Mouse (Mus musculus) midbrain, embryonic 14.5 days (tissue): ENCODE results near the gene Grid1. TPM values are rescaled to one million over a fixed set of nuclear protein-coding genes. Genes with fewer than 3 reads are reported as not detected.
A peak's percentile ranks its signal among the peaks of the same experiment; 100 is the strongest.

Source experiments
- ATAC-seq: fragments of 200-750 bp; cut with Nextera tagmentation; 2 replicates; pipeline ENCODE4 v1.8.0; 2017; ENCODE audit warnings: moderate number of reproducible peaks, moderate library complexity; ENCODE audit not compliant: low FRiP score, low TSS enrichment
- DNase-seq: peaks from one replicate; pipeline ENCODE4 v3.0.0-alpha.2; 2015
- H3K27ac ChIP-seq: fragments of 300-500 bp; sonication (generic); replicated peaks from 2 replicates; pipeline ENCODE4 v1.5.1; 2014; ENCODE audit warnings: mild to moderate bottlenecking, low read depth, low read length, moderate library complexity
- H3K27me3 ChIP-seq: fragments of 300-500 bp; sonication (generic); 2 replicates; pipeline ENCODE4 v1.6.1; 2014; ENCODE audit warnings: low read length, control low read depth, mixed read lengths; ENCODE audit not compliant: control insufficient read depth, insufficient read depth
- H3K36me3 ChIP-seq: fragments of 300-500 bp; sonication (generic); 2 replicates; pipeline ENCODE4 v1.6.1; 2014; ENCODE audit warnings: low read length, control low read depth; ENCODE audit not compliant: control insufficient read depth, insufficient read depth
- H3K4me1 ChIP-seq: fragments of 300-500 bp; sonication (generic); 2 replicates; pipeline ENCODE4 v1.6.1; 2014; ENCODE audit warnings: mild to moderate bottlenecking, antibody characterized with exemption, low read length, control low read depth; ENCODE audit not compliant: control insufficient read depth, insufficient read depth
- H3K4me2 ChIP-seq: fragments of 300-500 bp; sonication (generic); 2 replicates; pipeline ENCODE4 v1.6.1; 2014; ENCODE audit warnings: mild to moderate bottlenecking, low read length, moderate library complexity
- H3K4me3 ChIP-seq: fragments of 300-500 bp; sonication (generic); replicated peaks from 2 replicates; pipeline ENCODE4 v1.5.1; 2014; ENCODE audit warnings: low read depth, low read length
- H3K9ac ChIP-seq: fragments of 300-500 bp; sonication (generic); replicated peaks from 2 replicates; pipeline ENCODE4 v1.6.1; 2014; ENCODE audit warnings: mild to moderate bottlenecking, low read length, moderate library complexity
- H3K9me3 ChIP-seq: fragments of 300-500 bp; sonication (generic); 2 replicates; pipeline ENCODE4 v1.6.1; 2016; ENCODE audit warnings: low read length, control low read depth, mixed read lengths; ENCODE audit not compliant: control insufficient read depth
- WGBS: fragments of 180-500 bp; shearing (Covaris S2); extraction: QIAGEN DNeasy Blood & Tissue Kit; methylation state at CpG from one replicate; pipeline ENCODE4 v1.1.7; 2014; 5-methylcytosine and 5-hydroxymethylcytosine counted together
- polyA plus RNA-seq: library from polyadenylated mRNA; unstranded; fragments of >200 nt; fragmentation: Nextera tagmentation; extraction: Ambion mirVana; gene quantifications from 2 replicates; pipeline ENCODE4 v1.2.1, GENCODE M21; 2014

The Grid1 gene
- polyA plus RNA-seq, 1 experiment from 2014 or later: 5.1 TPM

- 77% methylated on average over 2 of the region's 2 CpGs for WGBS
Measured at GRCm38 (mm10) chr14:35135056-35135455, 315.1 kb downstream of the Grid1 start.

DNA sequence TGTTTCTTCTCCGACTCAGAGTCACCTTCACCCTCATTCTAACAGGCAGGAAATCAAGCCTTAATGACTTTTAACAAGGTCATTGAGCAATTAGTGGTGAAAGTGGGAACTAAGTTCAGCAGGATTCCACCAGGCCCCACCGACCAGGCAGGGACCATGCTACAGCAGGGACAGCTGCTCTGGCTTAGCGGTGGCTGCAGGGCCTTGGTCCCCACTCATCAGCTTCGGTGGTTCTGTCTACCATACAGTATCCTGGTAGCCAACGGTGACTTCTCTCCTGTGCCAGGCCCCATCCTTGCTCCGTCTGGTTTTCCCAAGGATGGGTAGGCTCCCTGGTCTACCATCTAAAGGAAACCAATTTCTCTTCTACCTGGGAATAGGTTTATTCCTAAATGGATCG, 318.2 kb downstream of the Grid1 start:
- Histone ChIP-seq H3K27ac (no peak overlapping the region), H3K9ac (no peak overlapping the region), H3K4me3 (no peak overlapping the region), H3K36me3 (no peaks in the 10 kb centered on the region), H3K4me1 (no peaks in the 10 kb centered on the region), H3K9me3 (no peaks in the 10 kb centered on the region), H3K27me3 (no peaks in the 10 kb centered on the region), H3K4me2 (no peak overlapping the region)
- DNase-seq: no peak
- 84% methylated on average over 7 of the region's 7 CpGs for WGBS
- no peak for ATAC-seq

More at GRCm38 (mm10) chr14:35135056-35135455, 315.1 kb downstream of the Grid1 start:
- Histone ChIP-seq H3K9me3 (no peaks in the 10 kb centered on the region), H3K4me2 (no peak overlapping the region), H3K27ac (no peak overlapping the region), H3K4me3 (no peak overlapping the region), H3K4me1 (no peaks in the 10 kb centered on the region), H3K36me3 (no peaks in the 10 kb centered on the region), H3K27me3 (no peaks in the 10 kb centered on the region), H3K9ac (no peak overlapping the region)
- no peak for ATAC-seq
- no peak for DNase-seq

GRCm38 (mm10) chr14:35139824-35140223, 319.9 kb downstream of the Grid1 start:
- H3K4me1 ChIP-seq: no peaks in the 10 kb centered on the region
- H3K9ac ChIP-seq: no peak overlapping the region
- H3K4me2 ChIP-seq: no peak overlapping the region
- no peak overlapping the region for H3K27ac ChIP-seq
- DNase-seq (no peak), ATAC-seq (no peak)
- H3K27me3 ChIP-seq: no peaks in the 10 kb centered on the region
- H3K4me3 ChIP-seq: no peak overlapping the region
- no peaks in the 10 kb centered on the region for H3K9me3 ChIP-seq
- H3K36me3 ChIP-seq: no peaks in the 10 kb centered on the region
- 77% methylated on average over 7 of the region's 7 CpGs for WGBS

GRCm38 (mm10) chr14:35152450-35152849, 332.5 kb downstream of the Grid1 start:
- Histone ChIP-seq H3K9ac (no peak overlapping the region), H3K36me3 (no peaks in the 10 kb centered on the region), H3K4me1 (no peaks in the 10 kb centered on the region), H3K27ac (no peak overlapping the region), H3K27me3 (no peaks in the 10 kb centered on the region), H3K4me3 (no peak overlapping the region), H3K9me3 (no peaks in the 10 kb centered on the region), H3K4me2 (no peak overlapping the region)
- DNase-seq (peak; percentile 54), ATAC-seq (no peak)
- 65% methylated on average over 3 of the region's 3 CpGs for WGBS

DNA sequence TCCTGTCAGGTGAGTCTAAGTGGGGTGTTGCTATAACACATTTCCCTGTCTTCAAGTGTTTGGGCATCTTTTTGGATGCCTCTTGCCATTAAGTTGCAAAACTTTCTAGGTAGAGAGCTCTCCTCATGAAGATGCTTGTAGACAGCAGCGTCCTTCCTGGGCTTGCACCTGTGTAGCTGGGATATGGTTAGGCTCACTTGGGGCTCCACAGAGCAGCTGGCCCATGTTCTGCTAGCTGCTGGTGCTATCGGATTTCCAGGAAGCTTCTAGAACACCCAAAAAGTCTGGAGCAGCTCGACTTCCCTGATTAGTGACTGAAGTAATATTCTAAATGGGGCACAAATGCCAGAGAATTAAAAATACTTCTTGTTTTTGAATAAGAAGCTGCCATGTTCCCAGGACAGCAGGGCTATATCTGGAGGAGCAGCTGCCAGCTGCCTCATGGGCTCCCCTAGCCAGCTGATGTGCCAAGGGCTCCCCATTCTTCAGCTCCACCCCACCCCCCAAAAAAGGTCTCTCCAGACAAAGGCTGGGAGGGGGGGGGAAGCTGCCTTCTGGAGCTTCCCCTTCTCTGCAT, 333.9 kb downstream of the Grid1 start:
- DNase-seq (no peak), ATAC-seq (no peak)
- no peaks in the 10 kb centered on the region for H3K9me3 ChIP-seq
- H3K9ac ChIP-seq: no peak overlapping the region
- no peak overlapping the region for H3K4me3 ChIP-seq
- no peaks in the 10 kb centered on the region for H3K4me1 ChIP-seq
- no peaks in the 10 kb centered on the region for H3K27me3 ChIP-seq
- H3K4me2 ChIP-seq: no peak overlapping the region
- H3K36me3 ChIP-seq: no peaks in the 10 kb centered on the region
- H3K27ac ChIP-seq: no peak overlapping the region
- 69% methylated on average over 3 of the region's 3 CpGs for WGBS

DNA sequence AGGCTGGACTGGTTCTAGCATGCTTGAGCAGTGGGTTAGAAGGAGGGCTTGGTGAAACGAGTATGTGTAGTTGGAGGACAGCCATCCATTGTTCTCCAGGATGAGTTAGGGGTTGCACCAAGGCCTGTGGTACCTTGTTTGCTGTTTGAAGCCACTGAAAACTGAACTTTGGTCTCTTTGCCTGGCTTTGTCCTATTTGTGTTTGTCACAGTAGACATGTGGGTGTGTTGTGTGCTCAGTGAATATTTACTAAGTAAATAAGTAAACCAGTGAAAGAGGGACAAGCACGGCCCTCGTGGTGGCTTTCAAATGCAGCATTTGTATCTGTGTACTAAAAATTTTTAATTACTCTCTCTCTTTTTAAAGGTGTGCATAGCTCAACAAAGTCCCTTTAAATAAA, 334.5 kb downstream of the Grid1 start:
- ATAC-seq (no peak), DNase-seq (no peak)
- Histone ChIP-seq H3K9me3 (no peaks in the 10 kb centered on the region), H3K36me3 (no peaks in the 10 kb centered on the region), H3K9ac (no peak overlapping the region), H3K4me3 (no peak overlapping the region), H3K4me2 (no peak overlapping the region), H3K27ac (no peak overlapping the region), H3K4me1 (no peaks in the 10 kb centered on the region), H3K27me3 (no peaks in the 10 kb centered on the region)
- 79% methylated on average over 3 of the region's 3 CpGs for WGBS

DNA sequence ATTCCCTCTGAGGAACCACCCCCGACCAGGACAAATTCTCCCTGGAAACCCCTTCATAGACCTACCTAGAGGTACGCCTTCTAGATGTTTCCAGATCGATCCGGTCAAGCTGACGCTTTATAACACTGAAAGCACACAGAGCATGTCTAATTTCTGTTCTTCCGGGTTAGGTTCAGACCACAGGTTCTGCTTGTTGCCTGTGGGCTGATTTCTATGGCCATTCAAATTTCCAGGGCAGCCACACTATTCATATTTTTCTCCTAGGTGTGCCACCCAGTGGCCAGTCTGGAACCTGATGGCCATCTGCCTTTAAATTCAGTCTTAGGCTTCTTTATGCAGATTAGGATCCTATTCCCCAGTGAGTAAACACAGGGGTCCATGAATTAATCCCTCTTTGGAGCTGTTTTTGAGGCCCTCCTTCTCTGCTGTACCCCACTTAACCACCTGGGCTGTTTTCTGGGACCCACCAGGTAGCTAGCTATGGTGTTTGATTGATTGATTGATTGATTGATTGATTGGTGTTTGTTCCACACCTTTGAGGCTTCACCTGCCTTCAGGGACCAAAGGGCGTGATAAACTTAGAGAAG, 337.3 kb downstream of the Grid1 start:
- H3K9ac ChIP-seq: no peak overlapping the region
- H3K36me3 ChIP-seq: no peaks in the 10 kb centered on the region
- peak; percentile 49 for ATAC-seq
- H3K4me2 ChIP-seq: no peak overlapping the region
- no peaks in the 10 kb centered on the region for H3K27me3 ChIP-seq
- no peak overlapping the region for H3K4me3 ChIP-seq
- H3K27ac ChIP-seq: no peak overlapping the region
- 76% methylated on average over 7 of the region's 7 CpGs for WGBS
- no peaks in the 10 kb centered on the region for H3K4me1 ChIP-seq
- DNase-seq: peak; percentile 67
- no peaks in the 10 kb centered on the region for H3K9me3 ChIP-seq

DNA sequence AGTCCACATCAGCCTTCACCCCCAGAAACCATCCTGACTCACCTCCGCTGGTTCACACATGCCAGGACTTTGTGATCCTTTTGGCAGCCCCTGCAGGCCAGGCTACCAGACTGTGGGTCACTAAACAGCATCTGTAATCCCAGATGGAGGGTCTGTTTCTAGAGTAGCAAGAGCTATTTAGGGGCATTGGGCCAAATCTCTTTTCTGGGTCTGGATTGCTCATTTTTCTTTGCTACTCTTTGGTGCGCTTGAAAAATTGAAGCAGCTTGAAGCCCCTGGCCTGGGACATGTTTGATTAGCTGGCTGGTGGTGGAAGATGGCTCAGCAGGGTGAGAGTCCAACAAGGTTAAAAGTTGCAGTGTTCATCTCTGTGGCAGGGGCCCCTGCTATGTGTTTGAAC, 339.4 kb downstream of the Grid1 start:
- no peak for DNase-seq
- no peak overlapping the region for H3K9ac ChIP-seq
- H3K27me3 ChIP-seq: no peaks in the 10 kb centered on the region
- H3K4me1 ChIP-seq: no peaks in the 10 kb centered on the region
- no peak for ATAC-seq
- no peak overlapping the region for H3K4me2 ChIP-seq
- no peak overlapping the region for H3K4me3 ChIP-seq
- no peaks in the 10 kb centered on the region for H3K36me3 ChIP-seq
- 94% methylated on average over 2 of the region's 2 CpGs for WGBS
- H3K9me3 ChIP-seq: no peaks in the 10 kb centered on the region
- no peak overlapping the region for H3K27ac ChIP-seq

DNA sequence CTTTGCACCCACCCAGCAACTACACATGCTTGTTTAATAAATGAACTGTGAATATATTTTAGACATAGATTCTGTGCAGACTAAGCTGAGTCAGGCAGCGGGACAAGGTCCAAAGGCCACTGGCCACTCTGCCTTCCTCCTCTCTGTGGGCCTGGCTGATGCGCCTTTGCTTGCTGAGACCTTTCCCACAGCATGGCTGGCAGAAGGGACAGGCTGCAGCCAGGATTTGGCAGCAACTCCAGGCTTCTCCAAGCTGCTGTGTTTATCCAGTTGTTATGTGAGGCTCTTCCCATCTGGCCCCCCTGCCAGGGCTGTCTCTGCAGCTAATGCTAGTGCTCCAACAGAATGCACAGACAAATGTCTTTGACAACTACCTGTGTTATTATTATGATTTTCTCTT, 347.5 kb downstream of the Grid1 start:
- Histone ChIP-seq H3K36me3 (no peaks in the 10 kb centered on the region), H3K27me3 (no peaks in the 10 kb centered on the region), H3K4me3 (no peak overlapping the region), H3K9me3 (no peaks in the 10 kb centered on the region), H3K4me1 (no peaks in the 10 kb centered on the region), H3K27ac (no peak overlapping the region), H3K4me2 (no peak overlapping the region), H3K9ac (no peak overlapping the region)
- DNase-seq (peak; percentile 29), ATAC-seq (no peak)
- WGBS: 76% methylated on average over 2 of the region's 2 CpGs
